Mouse (Mus musculus) lung, embryonic 16.5 days (tissue): ENCODE results near the gene Cdh23. TPM values are rescaled to one million over a fixed set of nuclear protein-coding genes. Genes with fewer than 3 reads are reported as not detected.

Experiments used
- ATAC-seq: fragments of 200-750 bp; cut with Nextera tagmentation; 2 replicates; pipeline ENCODE4 v1.8.0; 2017; ENCODE audit warnings: low read depth, mild to moderate bottlenecking, moderate library complexity
- H3K27ac ChIP-seq: fragments of 300-500 bp; sonication (generic); 2 replicates; pipeline ENCODE4 v1.5.1; 2014; ENCODE audit warnings: mild to moderate bottlenecking, control low read depth, low read length
- H3K27me3 ChIP-seq: fragments of 300-500 bp; sonication (generic); 2 replicates; pipeline ENCODE4 v1.6.1; 2014; ENCODE audit warnings: low read depth, low read length, mixed read lengths; ENCODE audit not compliant: control insufficient read depth, insufficient read depth
- H3K36me3 ChIP-seq: fragments of 300-500 bp; sonication (generic); 2 replicates; pipeline ENCODE4 v1.6.1; 2014; ENCODE audit warnings: low read length; ENCODE audit not compliant: control insufficient read depth, insufficient read depth
- H3K4me1 ChIP-seq: fragments of 300-500 bp; sonication (generic); replicated peaks from 2 replicates; pipeline ENCODE4 v1.6.1; 2014; ENCODE audit warnings: low read length, mixed read lengths; ENCODE audit not compliant: control insufficient read depth, insufficient read depth
- H3K4me2 ChIP-seq: fragments of 300-500 bp; sonication (generic); 2 replicates; pipeline ENCODE4 v1.6.1; 2014; ENCODE audit warnings: low read depth, low read length, control low read depth
- H3K4me3 ChIP-seq: fragments of 300-500 bp; sonication (generic); 2 replicates; pipeline ENCODE4 v1.5.1; 2014; ENCODE audit warnings: mild to moderate bottlenecking, low read length, control low read depth
- H3K9ac ChIP-seq: fragments of 300-500 bp; sonication (generic); 2 replicates; pipeline ENCODE4 v1.6.1; 2014; ENCODE audit warnings: low read length, control low read depth
- H3K9me3 ChIP-seq: fragments of 300-500 bp; sonication (generic); 2 replicates; pipeline ENCODE4 v1.6.1; 2016; ENCODE audit warnings: low read length; ENCODE audit not compliant: control insufficient read depth
- WGBS: fragments of 180-500 bp; shearing (Covaris S2); extraction: QIAGEN DNeasy Blood & Tissue Kit; methylation state at CpG from one replicate; pipeline ENCODE4 v1.1.7; 2014; 5-methylcytosine and 5-hydroxymethylcytosine counted together
- polyA plus RNA-seq: library from polyadenylated mRNA; unstranded; fragments of >200 nt; fragmentation: Nextera tagmentation; extraction: Ambion mirVana; gene quantifications from 2 replicates; pipeline ENCODE4 v1.2.1, GENCODE M21; 2015

Cdh23 gene
- polyA plus RNA-seq, 1 experiment from 2014 or later: 0.34 TPM

GRCm38 (mm10) chr10:60463953-60464647 is 232.2 kb downstream of the Cdh23 start:
- H3K27ac ChIP-seq: no peak overlapping the region
- H3K36me3 ChIP-seq: no peaks in the 10 kb centered on the region
- no peaks in the 10 kb centered on the region for H3K4me1 ChIP-seq
- H3K9ac ChIP-seq: no peak overlapping the region
- H3K9me3 ChIP-seq: no peaks in the 10 kb centered on the region
- no peaks in the 10 kb centered on the region for H3K27me3 ChIP-seq
- H3K4me3 ChIP-seq: no peak overlapping the region
- ATAC-seq: no peak
- WGBS: 56% methylated on average over 13 of the region's 13 CpGs
- H3K4me2 ChIP-seq: no peak overlapping the region

- 29% methylated on average over 8 of the region's 8 CpGs for WGBS
- no peak overlapping the region for H3K9ac ChIP-seq
- H3K4me2 ChIP-seq: no peak overlapping the region
- H3K4me1 ChIP-seq: no peaks in the 10 kb centered on the region
- no peak overlapping the region for H3K27ac ChIP-seq
- no peak for ATAC-seq
- no peak overlapping the region for H3K4me3 ChIP-seq
- no peaks in the 10 kb centered on the region for H3K27me3 ChIP-seq
- no peaks in the 10 kb centered on the region for H3K36me3 ChIP-seq
- H3K9me3 ChIP-seq: no peaks in the 10 kb centered on the region
Measured at GRCm38 (mm10) chr10:60456662-60457397, 239.5 kb downstream of the Cdh23 start.

- no peak for ATAC-seq
- Histone ChIP-seq H3K4me2 (no peak overlapping the region), H3K4me3 (no peak overlapping the region), H3K27ac (no peak overlapping the region), H3K36me3 (no peaks in the 10 kb centered on the region), H3K9me3 (no peaks in the 10 kb centered on the region), H3K27me3 (no peaks in the 10 kb centered on the region), H3K4me1 (no peaks in the 10 kb centered on the region), H3K9ac (no peak overlapping the region)
- 64% methylated on average over 8 of the region's 8 CpGs for WGBS
Measured at GRCm38 (mm10) chr10:60455193-60455592, 241.1 kb downstream of the Cdh23 start.

- no peaks in the 10 kb centered on the region for H3K9me3 ChIP-seq
- 72% methylated on average over 12 of the region's 12 CpGs for WGBS
- no peak for ATAC-seq
Measured at GRCm38 (mm10) chr10:60447186-60447585, 249.1 kb downstream of the Cdh23 start.

GRCm38 (mm10) chr10:60445031-60445593 is 251.2 kb downstream of the Cdh23 start:
- Histone ChIP-seq H3K27me3 (no peaks in the 10 kb centered on the region), H3K9ac (no peak overlapping the region), H3K27ac (no peak overlapping the region), H3K4me1 (no peaks in the 10 kb centered on the region), H3K4me2 (no peak overlapping the region), H3K4me3 (no peak overlapping the region), H3K9me3 (no peaks in the 10 kb centered on the region), H3K36me3 (no peaks in the 10 kb centered on the region)
- peak; percentile 71 for ATAC-seq
- 55% methylated on average over 8 of the region's 8 CpGs for WGBS

More at GRCm38 (mm10) chr10:60447186-60447585, 249.1 kb downstream of the Cdh23 start:
- H3K4me3 ChIP-seq: no peak overlapping the region
- H3K27me3 ChIP-seq: no peaks in the 10 kb centered on the region
- H3K4me2 ChIP-seq: no peak overlapping the region
- H3K4me1 ChIP-seq: no peaks in the 10 kb centered on the region
- H3K27ac ChIP-seq: no peak overlapping the region
- no peaks in the 10 kb centered on the region for H3K36me3 ChIP-seq
- no peak overlapping the region for H3K9ac ChIP-seq

- ATAC-seq: no peak
- H3K36me3 ChIP-seq: no peaks in the 10 kb centered on the region
- WGBS: 5% methylated on average over 2 of the region's 2 CpGs
- H3K4me2 ChIP-seq: no peak overlapping the region
- no peaks in the 10 kb centered on the region for H3K9me3 ChIP-seq
- H3K9ac ChIP-seq: no peak overlapping the region
- H3K27me3 ChIP-seq: no peaks in the 10 kb centered on the region
- no peak overlapping the region for H3K4me3 ChIP-seq
- no peaks in the 10 kb centered on the region for H3K4me1 ChIP-seq
- no peak overlapping the region for H3K27ac ChIP-seq
Measured at GRCm38 (mm10) chr10:60443078-60443477, 253.2 kb downstream of the Cdh23 start.

- Histone ChIP-seq H3K9me3 (no peaks in the 10 kb centered on the region), H3K27ac (no peak overlapping the region), H3K9ac (no peak overlapping the region), H3K4me2 (no peak overlapping the region), H3K4me3 (no peak overlapping the region), H3K4me1 (no peaks in the 10 kb centered on the region), H3K27me3 (no peaks in the 10 kb centered on the region), H3K36me3 (no peaks in the 10 kb centered on the region)
- no peak for ATAC-seq
- 80% methylated on average over 4 of the region's 4 CpGs for WGBS
Measured at GRCm38 (mm10) chr10:60442321-60442720, 254.0 kb downstream of the Cdh23 start.

- WGBS: 18% methylated on average over 4 of the region's 4 CpGs
- H3K9me3 ChIP-seq: no peaks in the 10 kb centered on the region
- H3K27me3 ChIP-seq: no peaks in the 10 kb centered on the region
- no peaks in the 10 kb centered on the region for H3K4me1 ChIP-seq
- no peak overlapping the region for H3K9ac ChIP-seq
- no peaks in the 10 kb centered on the region for H3K36me3 ChIP-seq
- no peak overlapping the region for H3K4me2 ChIP-seq
- ATAC-seq: no peak
- H3K27ac ChIP-seq: no peak overlapping the region
- H3K4me3 ChIP-seq: no peak overlapping the region
Measured at GRCm38 (mm10) chr10:60432679-60433078, 263.6 kb downstream of the Cdh23 start.

GRCm38 (mm10) chr10:60430591-60430990 is 265.7 kb downstream of the Cdh23 start:
- Histone ChIP-seq H3K27ac (no peak overlapping the region), H3K4me1 (no peaks in the 10 kb centered on the region), H3K27me3 (no peaks in the 10 kb centered on the region), H3K4me3 (no peak overlapping the region), H3K4me2 (no peak overlapping the region), H3K9ac (no peak overlapping the region), H3K9me3 (peaks cover 1% of the 10 kb centered on the region; the same call in 1 of the 2 replicates), H3K36me3 (no peaks in the 10 kb centered on the region)
- 54% methylated on average over 6 of the region's 6 CpGs for WGBS
- no peak for ATAC-seq
